Mouse (Mus musculus) midbrain, embryonic 14.5 days (tissue): ENCODE results near the gene Gmps. TPM values are rescaled to one million over a fixed set of nuclear protein-coding genes. Genes with fewer than 3 reads are reported as not detected.

Experiments
- ATAC-seq: fragments of 200-750 bp; cut with Nextera tagmentation; 2 replicates; pipeline ENCODE4 v1.8.0; 2017; ENCODE audit warnings: moderate number of reproducible peaks, moderate library complexity; ENCODE audit not compliant: low FRiP score, low TSS enrichment
- DNase-seq: peaks from one replicate; pipeline ENCODE4 v3.0.0-alpha.2; 2015
- H3K27ac ChIP-seq: fragments of 300-500 bp; sonication (generic); replicated peaks from 2 replicates; pipeline ENCODE4 v1.5.1; 2014; ENCODE audit warnings: mild to moderate bottlenecking, low read depth, low read length, moderate library complexity
- H3K27me3 ChIP-seq: fragments of 300-500 bp; sonication (generic); 2 replicates; pipeline ENCODE4 v1.6.1; 2014; ENCODE audit warnings: low read length, control low read depth, mixed read lengths; ENCODE audit not compliant: control insufficient read depth, insufficient read depth
- H3K36me3 ChIP-seq: fragments of 300-500 bp; sonication (generic); 2 replicates; pipeline ENCODE4 v1.6.1; 2014; ENCODE audit warnings: low read length, control low read depth; ENCODE audit not compliant: control insufficient read depth, insufficient read depth
- H3K4me1 ChIP-seq: fragments of 300-500 bp; sonication (generic); 2 replicates; pipeline ENCODE4 v1.6.1; 2014; ENCODE audit warnings: mild to moderate bottlenecking, antibody characterized with exemption, low read length, control low read depth; ENCODE audit not compliant: control insufficient read depth, insufficient read depth
- H3K4me2 ChIP-seq: fragments of 300-500 bp; sonication (generic); 2 replicates; pipeline ENCODE4 v1.6.1; 2014; ENCODE audit warnings: mild to moderate bottlenecking, low read length, moderate library complexity
- H3K4me3 ChIP-seq: fragments of 300-500 bp; sonication (generic); replicated peaks from 2 replicates; pipeline ENCODE4 v1.5.1; 2014; ENCODE audit warnings: low read depth, low read length
- H3K9ac ChIP-seq: fragments of 300-500 bp; sonication (generic); replicated peaks from 2 replicates; pipeline ENCODE4 v1.6.1; 2014; ENCODE audit warnings: mild to moderate bottlenecking, low read length, moderate library complexity
- H3K9me3 ChIP-seq: fragments of 300-500 bp; sonication (generic); 2 replicates; pipeline ENCODE4 v1.6.1; 2016; ENCODE audit warnings: low read length, control low read depth, mixed read lengths; ENCODE audit not compliant: control insufficient read depth
- WGBS: fragments of 180-500 bp; shearing (Covaris S2); extraction: QIAGEN DNeasy Blood & Tissue Kit; methylation state at CpG from one replicate; pipeline ENCODE4 v1.1.7; 2014; 5-methylcytosine and 5-hydroxymethylcytosine counted together
- polyA plus RNA-seq: library from polyadenylated mRNA; unstranded; fragments of >200 nt; fragmentation: Nextera tagmentation; extraction: Ambion mirVana; gene quantifications from 2 replicates; pipeline ENCODE4 v1.2.1, GENCODE M21; 2014

The Gmps gene
- polyA plus RNA-seq, 1 experiment from 2014 or later, result 60.7 TPM

DNA sequence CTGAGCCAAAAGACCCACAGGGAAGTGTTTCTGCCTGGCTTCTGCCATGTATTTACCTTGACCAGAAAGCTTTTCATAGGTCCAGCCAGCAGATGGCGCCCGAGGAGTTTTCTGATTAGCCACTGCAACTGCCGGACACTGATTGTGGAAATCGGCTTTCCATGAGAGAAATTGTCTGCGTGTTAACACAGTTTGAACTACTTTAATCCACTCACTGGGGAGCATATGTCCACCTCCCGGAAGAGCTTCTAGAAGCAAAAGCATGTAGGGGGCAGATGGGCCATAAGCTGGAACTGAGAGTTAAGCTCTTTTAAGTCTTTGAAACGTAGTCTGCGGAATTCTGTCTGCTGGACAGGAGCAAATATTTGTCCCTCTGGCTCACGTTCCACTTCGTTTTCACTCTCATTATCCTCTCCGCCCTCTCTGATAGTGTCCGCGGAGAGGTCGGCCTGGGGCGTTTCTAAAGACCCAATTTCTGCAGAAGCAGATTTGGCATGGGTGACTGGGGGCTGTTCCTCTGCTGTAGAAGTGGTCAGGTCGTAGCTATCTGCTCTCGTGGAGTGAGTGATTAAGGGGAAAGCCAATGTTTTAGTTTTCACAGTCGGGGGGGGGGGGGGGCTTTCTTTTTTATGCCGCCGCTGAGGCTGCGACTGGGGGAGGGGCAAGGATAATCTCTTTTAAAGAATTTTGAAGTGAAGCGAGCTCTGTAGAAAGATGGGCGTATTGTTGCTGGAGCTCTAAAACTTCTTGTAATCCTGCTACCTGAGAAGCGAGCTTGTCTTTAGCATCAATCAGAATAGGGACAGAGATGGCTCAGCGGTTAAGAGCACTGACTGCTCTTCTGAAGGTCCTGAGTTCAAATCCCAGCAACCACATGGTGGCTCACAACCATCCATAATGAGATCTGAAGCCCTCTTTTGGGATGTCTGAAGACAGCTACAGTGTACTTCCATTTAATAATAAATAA is 64.2 kb downstream of the Gmps start:
- Histone ChIP-seq H3K9me3 (no peaks in the 10 kb centered on the region), H3K4me3 (peak overlapping the region; percentile 23), H3K36me3 (no peaks in the 10 kb centered on the region), H3K27me3 (no peaks in the 10 kb centered on the region), H3K9ac (peak overlapping the region; percentile 6; the same call in 1 of the 2 replicates), H3K27ac (no peak overlapping the region), H3K4me2 (peak overlapping the region; percentile 54), H3K4me1 (no peaks in the 10 kb centered on the region)
- peak; percentile 96 for DNase-seq
- 3% methylated on average over 25 of the region's 25 CpGs for WGBS
- peak; percentile 84 for ATAC-seq

Other genes starting within 250 kb of the Gmps start
- 13.9 and 23.3 TPM in 2 replicates for gene Plch1, start 76.6 kb upstream of the Gmps start, polyA plus RNA-seq
- 5.6 TPM in 2 replicates for gene E130311K13Rik, start 46.6 kb upstream of the Gmps start, polyA plus RNA-seq
- gene Slc33a1, start 11.3 kb upstream of the Gmps start, polyA plus RNA-seq, result 19.9 and 20.4 TPM in 2 replicates
- 0.08 and 0.16 TPM in 2 replicates for gene Vmn2r1, start 105.4 kb downstream of the Gmps start, polyA plus RNA-seq
- gene Vmn2r2, start 165.8 kb downstream of the Gmps start, polyA plus RNA-seq, result 0.08 TPM in 1 of 2 replicates, not detected in the other